Mouse (Mus musculus): ENCODE results near the gene Ksr1.
A peak's percentile ranks its signal among the peaks of the same experiment; 100 is the strongest.

Gene Ksr1

DNA sequence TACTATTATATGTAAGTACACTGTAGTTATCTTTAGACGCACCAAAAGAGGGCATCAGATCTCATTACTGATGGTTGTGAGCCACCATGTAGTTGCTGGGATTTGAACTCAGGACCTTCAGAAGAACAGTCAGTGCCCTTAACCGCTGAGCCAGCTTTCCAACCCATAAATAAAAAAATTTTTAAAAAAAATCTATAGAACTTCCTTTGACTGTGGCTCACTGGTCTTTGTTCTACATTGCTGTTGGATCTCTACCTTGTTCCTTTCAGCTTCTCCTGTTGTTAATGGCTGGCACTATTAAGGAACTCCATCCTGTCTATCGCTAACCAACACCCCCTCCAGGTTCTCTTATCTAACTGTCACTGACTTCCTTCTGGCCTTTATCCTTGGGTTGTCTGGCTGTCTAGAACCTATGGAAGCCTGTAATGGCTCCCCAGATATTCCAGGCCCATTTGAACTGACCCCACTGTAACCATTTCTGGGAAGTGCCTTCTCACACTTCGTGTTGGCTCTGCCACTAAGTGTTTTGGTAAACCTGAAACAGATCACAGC, 166.0 kb downstream of the Ksr1 start:
- DNase-seq (ENCODE audit: low read depth), result no peak

DNA sequence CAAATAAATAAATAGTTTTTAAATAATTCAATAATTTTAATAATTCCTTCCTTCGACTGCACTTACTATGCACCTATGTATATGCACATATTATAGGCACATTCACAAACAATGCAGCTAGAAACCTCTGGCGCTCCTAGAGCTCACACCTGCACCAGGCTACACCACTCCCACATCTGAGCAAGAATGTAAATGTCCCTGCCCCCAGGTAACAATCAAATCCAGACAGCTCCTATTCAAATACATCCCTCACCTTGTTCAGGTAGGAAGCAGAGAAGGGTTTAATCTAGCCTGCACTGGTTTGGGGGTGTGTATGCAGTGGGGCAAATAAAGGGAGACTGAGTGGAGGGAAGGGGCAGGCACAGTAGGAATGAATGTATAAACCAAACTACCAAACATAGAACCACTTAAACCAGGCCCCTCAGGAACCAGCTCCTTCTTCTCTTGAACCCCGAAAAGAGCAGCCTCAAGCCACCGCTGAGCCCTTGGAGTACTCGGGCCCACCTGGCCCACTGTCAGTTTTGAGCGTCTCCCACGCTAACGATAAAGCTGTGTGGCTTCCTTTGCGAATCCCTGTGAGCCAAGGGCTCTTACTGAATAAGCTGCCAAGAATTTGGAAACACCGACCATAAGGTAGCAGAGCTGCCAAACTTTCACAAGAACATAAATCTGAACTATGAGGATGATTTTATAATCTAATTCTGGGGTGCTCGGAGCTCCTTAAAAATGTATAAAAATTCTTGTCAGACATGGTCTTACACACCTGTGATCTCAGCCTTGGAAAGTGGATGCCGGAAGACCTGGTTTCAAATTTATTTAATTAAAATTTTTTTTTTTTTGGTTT, 167.8 kb downstream of the Ksr1 start:
- no peak for DNase-seq (ENCODE audit: low read depth)

DNA sequence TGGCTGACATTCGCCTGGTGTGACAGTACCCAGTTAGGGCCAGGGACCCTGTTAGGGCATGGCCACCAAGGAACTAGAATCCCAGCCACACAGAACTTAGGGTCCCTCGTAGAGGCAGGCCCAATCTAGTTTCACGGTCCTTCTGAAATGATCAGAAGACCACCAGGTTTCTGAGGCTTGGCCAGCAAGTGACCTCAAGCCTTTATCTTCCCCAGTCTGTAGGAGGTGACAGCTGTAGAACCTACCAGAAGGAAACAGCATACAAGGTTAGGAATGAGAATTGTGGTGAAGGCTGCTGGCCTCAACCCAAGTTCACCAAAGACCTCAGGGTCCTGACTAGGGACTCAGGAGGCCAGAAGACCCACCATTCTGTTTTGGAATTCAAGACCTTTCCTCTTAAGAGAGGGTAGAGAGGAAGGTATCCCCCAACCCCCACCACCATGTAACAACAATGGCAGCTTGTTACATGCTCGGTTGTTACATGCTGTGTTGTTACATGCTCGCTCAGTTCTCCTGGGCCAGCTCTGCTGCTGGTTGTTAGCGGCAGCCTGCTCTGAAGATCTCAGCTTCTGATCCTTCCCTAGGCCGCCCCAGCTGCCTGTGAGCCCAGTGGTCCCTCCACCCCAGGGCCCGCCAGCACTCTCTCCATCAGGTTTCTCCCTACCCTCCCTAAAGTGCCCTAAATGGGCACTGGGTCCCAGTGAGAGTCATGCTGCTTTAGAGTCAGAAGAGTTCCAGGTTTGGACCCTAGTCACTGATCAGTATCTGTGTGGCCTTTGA, 169.3 kb downstream of the Ksr1 start:
- no peak for DNase-seq (ENCODE audit: low read depth)

DNA sequence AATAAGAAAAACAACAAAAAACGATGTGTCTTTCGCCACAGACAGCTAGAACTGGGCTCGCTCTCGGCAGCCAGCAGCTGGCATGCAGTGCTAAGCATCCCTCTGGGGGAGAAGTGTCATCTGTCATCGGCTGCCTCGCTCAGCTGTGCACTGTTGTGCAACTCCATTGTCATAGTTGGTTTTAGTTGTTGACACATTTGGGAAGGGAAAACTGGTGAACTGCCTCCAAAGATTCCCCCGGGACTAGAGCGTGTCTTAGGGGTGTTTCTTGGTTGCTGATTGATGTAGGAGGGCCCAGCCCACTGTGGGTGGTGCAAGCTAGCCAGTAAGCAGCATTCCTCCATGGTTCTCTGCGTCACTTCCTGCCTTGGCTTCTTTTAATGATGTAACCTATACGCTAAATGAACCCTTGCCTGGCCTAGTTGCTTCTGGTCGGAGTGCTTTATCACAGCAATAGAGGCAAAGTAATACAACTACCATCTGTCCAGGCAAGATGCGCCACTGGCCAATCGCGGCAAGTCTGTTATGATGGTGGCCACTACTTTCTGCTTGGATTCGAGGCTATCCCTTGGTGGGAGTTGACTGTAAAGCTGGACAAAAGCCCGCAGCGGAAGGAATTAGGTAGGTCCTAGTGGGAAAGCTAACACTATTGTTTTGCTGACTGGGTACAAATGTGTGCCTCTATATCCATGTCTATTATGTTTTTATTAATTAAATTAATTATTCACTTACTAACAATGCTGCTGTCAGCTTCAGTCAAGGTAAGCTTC, 172.6 kb downstream of the Ksr1 start:
- no peak for DNase-seq (ENCODE audit: low read depth)

DNA sequence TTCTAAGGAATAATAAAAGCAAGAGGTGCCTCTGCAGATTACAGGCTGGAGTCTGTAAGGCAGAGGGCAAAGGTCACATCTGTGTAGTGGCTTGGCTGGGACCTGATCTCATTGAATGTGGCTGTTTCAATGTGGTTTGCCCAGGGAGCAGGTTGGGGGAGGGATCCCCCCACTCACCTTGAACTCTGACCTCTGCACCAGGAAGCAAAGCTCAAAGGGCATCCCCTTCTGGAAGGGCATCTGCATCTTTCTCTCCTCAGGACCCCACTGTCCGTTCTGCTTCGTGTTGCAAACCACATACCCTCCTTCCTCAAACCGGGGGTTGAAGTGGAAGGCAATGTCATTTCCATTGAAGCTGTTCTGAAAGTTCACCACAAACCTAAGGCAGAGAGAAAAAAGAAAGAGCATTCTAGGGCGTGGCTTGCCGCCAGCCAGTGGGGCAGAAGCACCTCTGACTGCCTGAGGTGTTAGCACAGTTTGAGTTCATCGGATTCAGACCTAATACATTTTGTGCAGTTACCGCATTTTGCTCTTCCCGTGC, 173.3 kb downstream of the Ksr1 start:
- DNase-seq (ENCODE audit: low read depth), result no peak

DNA sequence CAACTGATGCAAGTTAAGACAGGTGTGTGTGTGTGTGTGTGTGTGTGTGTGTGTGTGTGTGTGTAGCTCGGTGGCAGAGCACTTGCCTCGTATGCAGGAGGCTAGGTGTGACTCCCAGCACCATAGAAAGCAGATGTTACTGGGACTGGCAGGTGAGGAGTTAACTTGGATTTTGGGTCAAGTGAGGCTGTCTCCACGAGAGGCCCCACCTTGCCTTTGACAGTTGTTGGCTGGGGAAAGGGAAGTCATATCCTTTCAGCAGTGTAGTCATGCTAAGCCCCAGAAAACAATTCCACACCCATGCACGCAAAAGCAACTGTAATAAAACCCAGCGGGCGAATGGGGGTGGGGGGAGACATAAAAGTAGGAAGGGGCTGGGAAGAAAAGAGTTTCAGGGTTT, 173.9 kb downstream of the Ksr1 start:
- no peak for DNase-seq (ENCODE audit: low read depth)

GRCm38 (mm10) chr11:78971746-78972145, 174.5 kb downstream of the Ksr1 start:
- no peak for DNase-seq (ENCODE audit: low read depth)

- DNase-seq (ENCODE audit: low read depth), result no peak
Observed at GRCm38 (mm10) chr11:78971096-78971495, 175.1 kb downstream of the Ksr1 start.

GRCm38 (mm10) chr11:78968121-78968520, 178.1 kb downstream of the Ksr1 start:
- DNase-seq (ENCODE audit: low read depth), result no peak

GRCm38 (mm10) chr11:78967371-78967770, 178.8 kb downstream of the Ksr1 start:
- DNase-seq (ENCODE audit: low read depth), result peak; percentile 51
